Mouse (Mus musculus): ENCODE measurements around the gene Lhx1. TPM values are rescaled to one million over a fixed set of nuclear protein-coding genes. Genes with fewer than 3 reads are reported as not detected.

Gene Lhx1
- 37.5 and 54.5 TPM in 2 replicates for polyA plus RNA-seq (2015; fragmentation: Nextera tagmentation; extraction: Ambion mirVana)

GRCm38 (mm10) chr11:84525421-84526274 is at the start of gene Lhx1:
TSS of gene Lhx1 (minus strand) at chr11:84525535.
- peaks cover 22% of the 10 kb centered on the region for H3K27me3 ChIP-seq
- WGBS, result under 1% methylated on average over 64 of the region's 64 CpGs
- H3K27ac ChIP-seq (replicated peaks), result peak within 1 kb of the TSS; percentile 85

GRCm38 (mm10) chr11:84574834-84575233 is 49.5 kb upstream of the Lhx1 start:
- 22% methylated on average over 8 of the region's 8 CpGs for WGBS
- Histone ChIP-seq H3K27ac (replicated peaks) (no peak overlapping the region), H3K27me3 (peaks cover 5% of the 10 kb centered on the region; the same call in 1 of the 2 replicates)

More at GRCm38 (mm10) chr11:84525421-84526274, at the start of gene Lhx1:
- Histone ChIP-seq H3K4me1 (replicated peaks) (peaks cover 47% of the 10 kb centered on the region), H3K36me3 (no peaks in the 10 kb centered on the region), H3K9me3 (no peaks in the 10 kb centered on the region), H3K4me2 (peak within 1 kb of the TSS; percentile 66), H3K4me3 (peak within 1 kb of the TSS; percentile 51), H3K9ac (peak within 1 kb of the TSS; percentile 64)
- peak; percentile 92 for ATAC-seq (ENCODE audit: low FRiP score, low read depth)

GRCm38 (mm10) chr11:84573637-84574036 is 48.3 kb upstream of the Lhx1 start:
- Histone ChIP-seq H3K4me1 (replicated peaks) (peaks cover 31% of the 10 kb centered on the region), H3K4me3 (no peak overlapping the region), H3K9ac (no peak overlapping the region), H3K9me3 (no peaks in the 10 kb centered on the region), H3K27me3 (peaks cover 5% of the 10 kb centered on the region; the same call in 1 of the 2 replicates), H3K27ac (replicated peaks) (no peak overlapping the region), H3K36me3 (no peaks in the 10 kb centered on the region), H3K4me2 (no peak overlapping the region)
- WGBS, result 43% methylated on average over 8 of the region's 8 CpGs
- ATAC-seq (ENCODE audit: low FRiP score, low read depth), result no peak

More at GRCm38 (mm10) chr11:84574834-84575233, 49.5 kb upstream of the Lhx1 start:
- no peaks in the 10 kb centered on the region for H3K9me3 ChIP-seq
- no peak for ATAC-seq (ENCODE audit: low FRiP score, low read depth)
- H3K4me1 ChIP-seq (replicated peaks), result peaks cover 26% of the 10 kb centered on the region
- H3K4me3 ChIP-seq, result no peak overlapping the region
- H3K9ac ChIP-seq, result no peak overlapping the region
- H3K4me2 ChIP-seq, result no peak overlapping the region
- no peaks in the 10 kb centered on the region for H3K36me3 ChIP-seq

- H3K9me3 ChIP-seq, result no peaks in the 10 kb centered on the region
- 0 out of 2 replicates have a peak, but pooled peaks cover 3% of the 10 kb centered on the region for H3K27me3 ChIP-seq
- no peak for ATAC-seq (ENCODE audit: low FRiP score, low read depth)
- 63% methylated on average over 5 of the region's 5 CpGs for WGBS
- H3K4me1 ChIP-seq (replicated peaks), result peaks cover 40% of the 10 kb centered on the region
- no peak overlapping the region for H3K4me2 ChIP-seq
- no peaks in the 10 kb centered on the region for H3K36me3 ChIP-seq
- H3K9ac ChIP-seq, result no peak overlapping the region
- H3K27ac ChIP-seq (replicated peaks), result 0 out of 2 replicates have a peak overlapping the region, but pooled peaks have one; percentile 23
- H3K4me3 ChIP-seq, result no peak overlapping the region
Observed at GRCm38 (mm10) chr11:84570812-84571211, 45.5 kb upstream of the Lhx1 start.

GRCm38 (mm10) chr11:84570392-84570791 is 45.1 kb upstream of the Lhx1 start:
- ATAC-seq (ENCODE audit: low FRiP score, low read depth), result peak; percentile 47; the same call in 1 of the 2 replicates
- Histone ChIP-seq H3K9me3 (no peaks in the 10 kb centered on the region), H3K9ac (no peak overlapping the region), H3K4me1 (replicated peaks) (peaks cover 40% of the 10 kb centered on the region), H3K4me2 (peak overlapping the region; percentile 27), H3K27ac (replicated peaks) (peak overlapping the region; percentile 23; the same call in 1 of the 2 replicates), H3K27me3 (0 out of 2 replicates have a peak, but pooled peaks cover 3% of the 10 kb centered on the region), H3K4me3 (no peak overlapping the region), H3K36me3 (no peaks in the 10 kb centered on the region)
- WGBS, result 10% methylated on average over 12 of the region's 12 CpGs

- ATAC-seq (ENCODE audit: low FRiP score, low read depth), result peak; percentile 39; the same call in 1 of the 2 replicates
- 44% methylated on average over 6 of the region's 8 CpGs for WGBS
- Histone ChIP-seq H3K36me3 (no peaks in the 10 kb centered on the region), H3K27ac (replicated peaks) (peak overlapping the region; percentile 31), H3K4me1 (replicated peaks) (peaks cover 37% of the 10 kb centered on the region), H3K27me3 (0 out of 2 replicates have a peak, but pooled peaks cover 3% of the 10 kb centered on the region), H3K4me2 (no peak overlapping the region), H3K4me3 (no peak overlapping the region), H3K9me3 (no peaks in the 10 kb centered on the region), H3K9ac (no peak overlapping the region)
Observed at GRCm38 (mm10) chr11:84569052-84569751, 43.9 kb upstream of the Lhx1 start.

GRCm38 (mm10) chr11:84568482-84568881 is 43.1 kb upstream of the Lhx1 start:
- H3K27me3 ChIP-seq, result 0 out of 2 replicates have a peak, but pooled peaks cover 3% of the 10 kb centered on the region
- no peaks in the 10 kb centered on the region for H3K36me3 ChIP-seq
- peak overlapping the region; percentile 44; the same call in 1 of the 2 replicates for H3K27ac ChIP-seq (replicated peaks)
- no peak for ATAC-seq (ENCODE audit: low FRiP score, low read depth)
- H3K4me1 ChIP-seq (replicated peaks), result peaks cover 44% of the 10 kb centered on the region
- no peaks in the 10 kb centered on the region for H3K9me3 ChIP-seq
- H3K9ac ChIP-seq, result no peak overlapping the region
- no peak overlapping the region for H3K4me2 ChIP-seq
- no peak overlapping the region for H3K4me3 ChIP-seq
- WGBS, result 25% methylated on average over 5 of the region's 5 CpGs

- Histone ChIP-seq H3K4me3 (no peak overlapping the region), H3K9ac (no peak overlapping the region), H3K27me3 (0 out of 2 replicates have a peak, but pooled peaks cover 3% of the 10 kb centered on the region), H3K4me2 (no peak overlapping the region), H3K4me1 (replicated peaks) (peaks cover 53% of the 10 kb centered on the region), H3K27ac (replicated peaks) (no peak overlapping the region), H3K9me3 (no peaks in the 10 kb centered on the region), H3K36me3 (no peaks in the 10 kb centered on the region)
- 19% methylated on average over 8 of the region's 8 CpGs for WGBS
- ATAC-seq (ENCODE audit: low FRiP score, low read depth), result no peak
Observed at GRCm38 (mm10) chr11:84566691-84567090, 41.4 kb upstream of the Lhx1 start.

GRCm38 (mm10) chr11:84565224-84565623 is 39.9 kb upstream of the Lhx1 start:
- Histone ChIP-seq H3K4me2 (no peak overlapping the region), H3K36me3 (no peaks in the 10 kb centered on the region), H3K4me1 (replicated peaks) (peaks cover 49% of the 10 kb centered on the region), H3K9ac (no peak overlapping the region), H3K9me3 (no peaks in the 10 kb centered on the region), H3K4me3 (no peak overlapping the region), H3K27ac (replicated peaks) (no peak overlapping the region), H3K27me3 (0 out of 2 replicates have a peak, but pooled peaks cover 3% of the 10 kb centered on the region)
- ATAC-seq (ENCODE audit: low FRiP score, low read depth), result no peak
- WGBS, result 81% methylated on average over 3 of the region's 3 CpGs

- Histone ChIP-seq H3K4me1 (replicated peaks) (peaks cover 32% of the 10 kb centered on the region), H3K9me3 (no peaks in the 10 kb centered on the region), H3K9ac (0 out of 2 replicates have a peak overlapping the region, but pooled peaks have one; percentile 17), H3K27me3 (0 out of 2 replicates have a peak, but pooled peaks cover 3% of the 10 kb centered on the region), H3K4me2 (no peak overlapping the region), H3K4me3 (no peak overlapping the region), H3K27ac (replicated peaks) (peak overlapping the region; percentile 57), H3K36me3 (no peaks in the 10 kb centered on the region)
- 26% methylated on average over 7 of the region's 7 CpGs for WGBS
- 0 out of 2 replicates have a peak, but pooled peaks have one; percentile 17 for ATAC-seq (ENCODE audit: low FRiP score, low read depth)
Observed at GRCm38 (mm10) chr11:84563360-84563759, 38.0 kb upstream of the Lhx1 start.

- H3K27ac ChIP-seq (replicated peaks), result peak overlapping the region; percentile 57
- H3K9me3 ChIP-seq, result no peaks in the 10 kb centered on the region
- H3K4me2 ChIP-seq, result 0 out of 2 replicates have a peak overlapping the region, but pooled peaks have one; percentile 9
- H3K36me3 ChIP-seq, result no peaks in the 10 kb centered on the region
- ATAC-seq (ENCODE audit: low FRiP score, low read depth), result peak; percentile 37; the same call in 1 of the 2 replicates
- H3K27me3 ChIP-seq, result 0 out of 2 replicates have a peak, but pooled peaks cover 3% of the 10 kb centered on the region
- H3K4me3 ChIP-seq, result no peak overlapping the region
- H3K4me1 ChIP-seq (replicated peaks), result peaks cover 29% of the 10 kb centered on the region
- WGBS, result 11% methylated on average over 9 of the region's 9 CpGs
- H3K9ac ChIP-seq, result 0 out of 2 replicates have a peak overlapping the region, but pooled peaks have one; percentile 17
Observed at GRCm38 (mm10) chr11:84562758-84563347, 37.5 kb upstream of the Lhx1 start.
